Mouse (Mus musculus): ENCODE data around the gene Rflnb. TPM values are rescaled to one million over a fixed set of nuclear protein-coding genes. Genes with fewer than 3 reads are reported as not detected.

Rflnb gene
- polyA plus RNA-seq, 1 experiment from 2014 or later: 54.4 TPM

GRCm38 (mm10) chr11:76065521-76066095 lies 38.0 kb upstream of the Rflnb start:
- 58% methylated on average over 9 of the region's 9 CpGs for WGBS
- ATAC-seq (no peak), DNase-seq (ENCODE audit: low spot score) (no peak)
- H3K9ac ChIP-seq (replicated peaks; ENCODE audit: low read depth): no peak overlapping the region
- peaks cover 3% of the 10 kb centered on the region; the same call in 1 of the 2 replicates for H3K4me1 ChIP-seq (ENCODE audit: insufficient read depth, low read depth, low read length)
- H3K36me3 ChIP-seq (ENCODE audit: insufficient read depth, low read length): no peaks in the 10 kb centered on the region
- H3K27me3 ChIP-seq (replicated peaks; ENCODE audit: insufficient read depth, low read length): no peaks in the 10 kb centered on the region
- TF ChIP-seq CTCF (IDR thresholded peaks at IDR 0.05): no peak
- H3K4me3 ChIP-seq (ENCODE audit: low read depth, low read length): no peak overlapping the region
- no peak overlapping the region for H3K27ac ChIP-seq (ENCODE audit: low read length)
- H3K4me2 ChIP-seq (replicated peaks; ENCODE audit: low read depth, low read length): no peak overlapping the region
- H3K9me3 ChIP-seq (ENCODE audit: low read length): no peaks in the 10 kb centered on the region

- TF ChIP-seq EP300 (IDR thresholded peaks at IDR 0.05) (no peak), CTCF (IDR thresholded peaks at IDR 0.05) (no peak)
- no peak for ATAC-seq
- Histone ChIP-seq H3K9me3 (ENCODE audit: low read length) (no peaks in the 10 kb centered on the region), H3K27ac (ENCODE audit: low read length) (no peak overlapping the region), H3K4me1 (ENCODE audit: insufficient read depth, low read depth, low read length) (peaks cover 11% of the 10 kb centered on the region; the same call in 1 of the 2 replicates), H3K4me3 (ENCODE audit: low read depth, low read length) (no peak overlapping the region), H3K36me3 (ENCODE audit: insufficient read depth, low read length) (no peaks in the 10 kb centered on the region), H3K4me2 (replicated peaks; ENCODE audit: low read depth, low read length) (no peak overlapping the region), H3K27me3 (replicated peaks; ENCODE audit: insufficient read depth, low read length) (no peaks in the 10 kb centered on the region), H3K9ac (replicated peaks; ENCODE audit: low read depth) (no peak overlapping the region)
- 81% methylated on average over 7 of the region's 7 CpGs for WGBS
- DNase-seq (ENCODE audit: low spot score): no peak
Measured at GRCm38 (mm10) chr11:76064411-76064810, 36.8 kb upstream of the Rflnb start.

GRCm38 (mm10) chr11:76060906-76061305 lies 33.3 kb upstream of the Rflnb start:
- Histone ChIP-seq H3K27ac (ENCODE audit: low read length) (no peak overlapping the region), H3K36me3 (ENCODE audit: insufficient read depth, low read length) (no peaks in the 10 kb centered on the region), H3K9me3 (ENCODE audit: low read length) (no peaks in the 10 kb centered on the region), H3K4me2 (replicated peaks; ENCODE audit: low read depth, low read length) (no peak overlapping the region), H3K4me3 (ENCODE audit: low read depth, low read length) (no peak overlapping the region), H3K4me1 (ENCODE audit: insufficient read depth, low read depth, low read length) (peaks cover 12% of the 10 kb centered on the region; the same call in 1 of the 2 replicates), H3K9ac (replicated peaks; ENCODE audit: low read depth) (no peak overlapping the region), H3K27me3 (replicated peaks; ENCODE audit: insufficient read depth, low read length) (no peaks in the 10 kb centered on the region)
- DNase-seq (ENCODE audit: low spot score) (no peak), ATAC-seq (no peak; the same call in 1 of the 2 replicates)
- 80% methylated on average over 2 of the region's 2 CpGs for WGBS
- no peak for TF ChIP-seq CTCF (IDR thresholded peaks at IDR 0.05)
- no peak for TF ChIP-seq EP300 (IDR thresholded peaks at IDR 0.05)

GRCm38 (mm10) chr11:76059971-76060370 lies 32.4 kb upstream of the Rflnb start:
- ATAC-seq (peak; percentile 88), DNase-seq (ENCODE audit: low spot score) (peak; percentile 67)
- Histone ChIP-seq H3K9me3 (ENCODE audit: low read length) (no peaks in the 10 kb centered on the region), H3K4me3 (ENCODE audit: low read depth, low read length) (no peak overlapping the region), H3K27me3 (replicated peaks; ENCODE audit: insufficient read depth, low read length) (no peaks in the 10 kb centered on the region), H3K9ac (replicated peaks; ENCODE audit: low read depth) (no peak overlapping the region), H3K4me1 (ENCODE audit: insufficient read depth, low read depth, low read length) (peaks cover 12% of the 10 kb centered on the region; the same call in 1 of the 2 replicates), H3K36me3 (ENCODE audit: insufficient read depth, low read length) (no peaks in the 10 kb centered on the region), H3K27ac (ENCODE audit: low read length) (peak overlapping the region; percentile 68), H3K4me2 (replicated peaks; ENCODE audit: low read depth, low read length) (no peak overlapping the region)
- WGBS: 16% methylated on average over 7 of the region's 7 CpGs
- TF ChIP-seq CTCF (IDR thresholded peaks at IDR 0.05): no peak
- TF ChIP-seq EP300 (IDR thresholded peaks at IDR 0.05): peak; percentile 64

- ATAC-seq (no peak), DNase-seq (ENCODE audit: low spot score) (peak; percentile 41)
- Histone ChIP-seq H3K27me3 (replicated peaks; ENCODE audit: insufficient read depth, low read length) (no peaks in the 10 kb centered on the region), H3K36me3 (ENCODE audit: insufficient read depth, low read length) (no peaks in the 10 kb centered on the region), H3K4me3 (ENCODE audit: low read depth, low read length) (no peak overlapping the region), H3K27ac (ENCODE audit: low read length) (no peak overlapping the region), H3K9me3 (ENCODE audit: low read length) (no peaks in the 10 kb centered on the region), H3K9ac (replicated peaks; ENCODE audit: low read depth) (no peak overlapping the region), H3K4me1 (ENCODE audit: insufficient read depth, low read depth, low read length) (peaks cover 12% of the 10 kb centered on the region; the same call in 1 of the 2 replicates), H3K4me2 (replicated peaks; ENCODE audit: low read depth, low read length) (no peak overlapping the region)
- 26% methylated on average over 3 of the region's 3 CpGs for WGBS
- TF ChIP-seq EP300 (IDR thresholded peaks at IDR 0.05) (no peak), CTCF (IDR thresholded peaks at IDR 0.05) (peak; percentile 44)
Measured at GRCm38 (mm10) chr11:76056487-76056886, 28.9 kb upstream of the Rflnb start.

- Histone ChIP-seq H3K27ac (ENCODE audit: low read length) (no peak overlapping the region), H3K4me2 (replicated peaks; ENCODE audit: low read depth, low read length) (no peak overlapping the region), H3K36me3 (ENCODE audit: insufficient read depth, low read length) (no peaks in the 10 kb centered on the region), H3K9me3 (ENCODE audit: low read length) (no peaks in the 10 kb centered on the region), H3K9ac (replicated peaks; ENCODE audit: low read depth) (no peak overlapping the region), H3K4me3 (ENCODE audit: low read depth, low read length) (no peak overlapping the region), H3K4me1 (ENCODE audit: insufficient read depth, low read depth, low read length) (no peaks in the 10 kb centered on the region), H3K27me3 (replicated peaks; ENCODE audit: insufficient read depth, low read length) (no peaks in the 10 kb centered on the region)
- ATAC-seq: no peak
- no peak for DNase-seq (ENCODE audit: low spot score)
- TF ChIP-seq CTCF (IDR thresholded peaks at IDR 0.05): no peak
- TF ChIP-seq EP300 (IDR thresholded peaks at IDR 0.05): no peak
- WGBS: 84% methylated on average over 5 of the region's 5 CpGs
Measured at GRCm38 (mm10) chr11:76052496-76052895, 24.9 kb upstream of the Rflnb start.

Measured in lung, postnatal 0 days (tissue).